Mouse (Mus musculus): ENCODE measurements around the gene Srp72.

GRCm38 (mm10) chr5:76964651-76965050 lies 9.8 kb upstream of the Srp72 start:
- no peak for TF ChIP-seq GATA1 (IDR thresholded peaks at IDR 0.05; ENCODE audit: low read length)
- no peak for TF ChIP-seq TAL1 (IDR thresholded peaks at IDR 0.05; ENCODE audit: low read length)

Measured in erythroblast, embryonic 14.5 days (primary cell).